Mouse (Mus musculus) heart, adult 8-10 months (tissue): Measurements from ENCODE around the gene Cdk10. TPM values are rescaled to one million over a fixed set of nuclear protein-coding genes. Genes with fewer than 3 reads are reported as not detected.
"Not testable (repeated sequence)": the region's sequence is repeated elsewhere in the genome, so short reads cannot be mapped to it uniquely, and the experiment has no call there.

Experiments
- DNase-seq: peaks from one replicate; pipeline ENCODE4 v3.0.0; 2022; ENCODE audit warnings: low spot score
- total RNA-seq, 4 experiments: library from RNA; stranded (reverse); gene quantifications; 2 replicates each; pipeline ENCODE4 v1.2.4; 2022

Gene Cdk10
- total RNA-seq, 4 experiments from 2014 or later = 15.0 to 25.2 (median 20.2) TPM

DNA sequence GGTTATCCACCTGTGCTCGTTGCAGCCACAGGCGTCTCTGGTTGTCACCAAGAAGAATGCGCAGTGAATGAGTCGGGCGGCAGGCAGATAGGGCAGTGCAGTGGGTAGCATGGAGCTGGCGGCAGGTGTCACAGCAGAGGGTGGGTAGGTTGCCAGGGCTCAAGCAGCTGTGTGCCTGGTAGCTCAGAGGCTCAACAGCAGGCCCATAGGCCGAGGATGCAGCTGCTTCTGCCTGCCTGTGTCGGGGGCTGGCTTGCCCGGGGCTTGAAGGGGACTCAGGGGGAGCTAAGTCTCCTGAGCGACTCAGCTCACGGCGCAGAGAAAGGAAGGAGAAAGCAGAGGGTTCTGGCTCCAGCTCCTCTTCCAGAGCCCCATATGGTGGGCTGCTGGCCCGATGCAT is 8.7 kb downstream of the Cdk10 start:
- no peak for DNase-seq

DNA sequence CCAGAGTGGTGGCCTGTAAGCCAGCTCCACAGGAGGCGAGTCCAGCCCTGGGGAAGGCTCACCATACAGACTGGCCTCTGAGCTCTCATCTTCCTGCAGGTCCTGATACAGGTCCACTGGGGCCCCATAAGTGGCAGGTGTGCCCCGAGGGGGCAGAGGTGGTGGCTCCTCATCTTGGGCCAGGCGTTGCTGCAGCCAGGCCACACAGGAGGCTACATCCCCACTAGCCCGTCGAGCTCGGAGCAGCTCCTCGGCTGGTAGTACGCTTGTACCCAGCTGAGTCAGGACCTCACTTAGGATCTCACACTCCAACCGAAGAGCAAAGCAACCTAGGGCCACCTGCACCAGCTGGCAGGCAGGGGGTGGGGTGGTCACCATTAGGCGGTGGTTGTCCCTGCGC is 9.1 kb downstream of the Cdk10 start:
- no peak for DNase-seq

DNA sequence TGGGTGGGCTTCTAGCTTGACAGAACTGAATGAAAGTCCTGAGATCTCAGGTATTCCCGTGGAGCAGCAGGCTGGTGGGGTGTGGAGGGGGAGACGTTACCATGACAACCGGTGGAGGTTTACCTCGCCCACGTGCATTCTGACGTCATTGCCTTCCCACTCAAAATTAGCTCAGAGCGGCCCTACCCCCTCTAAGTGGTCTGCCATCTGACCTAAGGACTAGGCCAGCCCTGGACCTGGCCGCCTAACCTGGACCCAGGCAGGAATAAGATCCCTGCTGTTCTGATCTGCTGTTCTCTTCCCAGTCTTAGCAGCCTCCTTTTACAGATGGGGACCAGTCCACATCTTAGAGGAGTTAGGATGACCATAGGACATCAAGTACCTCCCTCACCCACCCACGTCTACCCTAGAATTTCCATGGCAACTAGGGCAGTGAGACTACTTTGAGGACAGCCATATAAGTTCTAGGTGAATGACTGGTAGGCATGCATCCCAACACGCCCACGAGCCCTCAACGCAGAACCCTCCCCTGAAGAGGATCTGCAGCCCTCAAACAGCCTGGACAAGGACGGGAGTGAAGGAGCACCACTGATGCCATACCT is 10.4 kb downstream of the Cdk10 start:
- no peak for DNase-seq

DNA sequence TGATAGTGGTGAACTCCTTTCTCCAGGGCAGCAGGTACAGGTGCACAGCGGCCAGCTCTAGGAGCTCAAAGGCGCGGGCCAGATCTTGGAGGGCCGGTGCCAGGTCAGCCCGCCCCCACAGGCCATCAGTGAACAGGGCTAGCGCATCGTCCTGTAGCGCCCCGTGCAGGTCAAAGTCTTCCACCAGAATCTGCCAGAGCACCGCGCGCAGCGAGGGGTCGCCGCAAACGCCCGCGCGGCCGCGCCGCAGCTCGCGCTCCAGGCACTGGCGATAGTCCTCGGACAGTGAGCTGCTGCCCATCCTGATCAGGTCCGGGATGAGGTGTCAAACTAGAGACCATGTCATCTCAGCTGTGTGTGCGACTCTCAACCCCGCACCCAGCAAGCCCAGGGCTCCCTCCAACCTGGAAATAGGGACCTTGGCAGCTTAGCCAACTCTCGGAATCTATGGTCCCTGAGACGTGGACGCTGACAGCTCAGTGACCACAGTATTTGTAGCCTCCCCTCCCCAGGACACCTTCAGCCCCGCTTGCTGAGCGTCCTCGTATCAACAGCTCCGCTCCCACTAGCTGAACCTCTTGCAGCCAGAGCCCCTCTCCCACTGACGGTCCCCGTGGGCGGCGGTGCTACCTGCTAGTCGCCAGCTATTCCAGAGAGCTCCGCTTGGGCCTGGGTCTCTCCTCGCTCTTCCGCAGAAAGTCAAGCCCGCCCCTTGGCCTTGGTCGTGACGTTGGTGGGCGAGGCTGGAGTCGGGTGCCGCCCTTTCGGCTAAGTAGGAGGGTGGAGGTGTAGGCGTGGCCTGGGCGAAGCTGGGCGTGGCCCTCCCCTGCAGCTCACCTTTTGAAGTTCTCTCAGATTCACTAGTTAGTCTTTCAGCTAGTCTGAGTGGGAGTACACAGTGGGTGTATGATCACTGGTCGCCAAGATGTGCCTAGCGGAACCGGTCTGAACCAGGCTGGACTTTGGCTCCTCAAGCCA is 11.2 kb downstream of the Cdk10 start, which contains the start of gene Spata2l:
Gene Spata2l, minus strand, starts transcription at position 714 of the 978 bp plus-strand sequence.
- peak; percentile 81 for DNase-seq

DNA sequence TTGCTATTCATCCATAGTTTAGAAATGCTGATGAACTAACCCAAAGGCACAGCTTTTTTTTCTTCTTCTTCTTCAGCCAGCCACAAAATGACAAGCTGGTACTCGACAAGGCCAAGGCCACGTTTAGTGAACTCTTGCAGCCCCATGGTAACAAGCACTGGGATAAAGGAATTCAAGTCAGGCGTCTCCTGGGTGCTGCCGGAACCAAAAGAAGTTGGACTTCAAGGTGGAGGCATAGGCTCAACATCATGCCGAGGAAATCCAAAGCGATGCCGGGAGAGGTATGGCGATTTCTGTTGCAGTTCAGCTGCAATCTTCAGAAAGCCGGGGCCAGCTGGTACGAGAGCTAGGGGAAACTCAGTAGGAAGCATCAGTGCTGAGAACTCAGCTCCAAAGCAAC is 14.8 kb downstream of the Cdk10 start:
- no peak for DNase-seq

DNA sequence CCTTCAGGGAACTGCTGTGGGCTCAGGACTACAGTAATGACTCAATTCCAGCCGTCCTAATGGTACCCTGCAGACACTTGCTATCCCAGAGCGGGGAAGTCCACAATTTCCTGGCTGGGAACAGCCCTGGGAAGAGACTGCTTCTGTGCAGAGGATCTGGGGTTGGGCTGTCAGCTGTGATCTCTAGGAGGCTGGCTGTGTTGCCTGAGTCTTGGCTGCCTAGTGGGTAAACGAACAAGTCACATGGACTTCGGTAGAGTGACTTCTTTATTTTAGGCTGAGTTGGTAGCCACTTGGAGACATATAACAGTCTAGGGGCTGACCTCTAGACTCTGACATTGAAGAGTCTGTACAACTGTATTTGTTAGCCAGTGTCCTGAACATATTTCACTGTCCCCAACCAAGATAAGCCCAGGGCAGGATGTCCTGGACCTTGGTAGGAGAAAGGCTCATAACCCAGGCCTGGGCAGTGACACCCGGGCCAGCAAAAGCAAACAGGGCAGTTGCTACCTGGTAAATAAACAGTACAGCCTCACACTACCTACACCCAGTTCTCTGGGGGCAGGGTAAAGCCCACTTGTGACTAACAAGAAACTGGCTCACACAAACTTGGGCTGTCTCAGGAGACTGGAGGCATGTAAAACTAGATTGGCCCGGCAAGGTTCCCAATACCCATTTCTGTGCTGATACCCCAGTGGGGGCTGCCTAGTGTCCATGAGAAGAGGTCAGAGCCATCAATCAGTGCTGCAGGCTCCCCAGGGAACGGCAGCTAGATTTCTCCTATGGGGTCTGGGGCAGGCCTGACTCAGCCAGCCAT is 17.7 kb downstream of the Cdk10 start:
- DNase-seq = peak; percentile 35

DNA sequence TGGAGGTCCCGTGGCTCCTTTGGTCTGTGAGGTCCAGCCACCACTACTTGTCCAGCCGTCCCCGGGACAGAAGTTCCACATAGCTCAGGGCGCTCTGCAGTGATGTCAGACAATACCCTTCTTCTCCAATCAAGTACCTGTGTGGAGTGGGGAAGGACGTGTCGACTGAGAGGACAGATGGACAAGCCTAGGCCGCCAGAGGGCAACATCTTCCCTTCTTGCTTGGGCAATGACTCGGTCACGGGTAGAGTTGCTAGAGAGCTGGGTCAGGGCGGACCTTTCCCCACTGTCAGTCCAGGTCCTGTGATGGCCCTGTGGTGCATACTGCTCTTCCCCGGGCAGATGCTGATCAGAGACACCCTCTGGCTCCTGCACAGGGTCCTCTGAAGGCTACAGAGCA is 18.4 kb downstream of the Cdk10 start:
- no peak for DNase-seq

DNA sequence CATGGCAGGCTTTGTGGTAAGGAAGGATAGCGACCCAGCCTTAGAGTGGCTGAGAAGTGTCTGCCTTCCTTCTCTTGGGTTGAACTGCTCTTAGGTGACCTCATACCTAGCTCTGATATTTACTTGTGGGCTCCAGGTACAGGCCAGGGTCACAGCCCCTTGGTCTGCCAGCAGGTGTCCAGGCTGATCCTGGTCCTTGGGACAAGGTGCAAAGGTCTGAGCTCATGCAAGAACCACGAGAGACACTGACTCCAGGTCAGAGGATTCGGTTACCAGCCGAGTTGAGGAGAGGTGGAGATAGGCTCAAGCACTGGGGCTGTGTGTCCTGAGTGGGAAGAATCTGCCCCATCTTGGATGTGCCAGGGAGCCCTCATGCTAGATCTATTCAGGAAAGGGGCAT is 19.7 kb downstream of the Cdk10 start:
- no peak for DNase-seq

DNA sequence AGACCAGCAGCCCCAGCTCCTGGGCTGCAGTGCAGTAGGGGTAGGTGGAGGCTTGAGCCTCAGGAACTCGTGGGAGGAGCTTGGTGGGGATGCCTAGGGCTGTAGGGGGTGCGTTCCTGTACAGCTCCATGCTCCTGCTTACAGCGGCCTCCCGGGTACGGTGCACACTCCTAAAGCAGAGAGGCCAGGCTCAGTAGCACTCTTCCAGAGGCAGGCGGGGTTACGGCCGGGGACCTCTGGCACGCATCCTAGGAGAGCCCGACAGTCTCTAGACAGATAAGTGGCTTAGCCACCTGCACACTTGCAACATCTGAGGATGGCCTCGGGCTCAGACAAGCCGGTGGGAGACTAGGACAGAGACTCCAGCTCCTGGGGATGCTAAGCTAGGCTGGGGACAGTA is 20.9 kb downstream of the Cdk10 start:
- DNase-seq = no peak

DNA sequence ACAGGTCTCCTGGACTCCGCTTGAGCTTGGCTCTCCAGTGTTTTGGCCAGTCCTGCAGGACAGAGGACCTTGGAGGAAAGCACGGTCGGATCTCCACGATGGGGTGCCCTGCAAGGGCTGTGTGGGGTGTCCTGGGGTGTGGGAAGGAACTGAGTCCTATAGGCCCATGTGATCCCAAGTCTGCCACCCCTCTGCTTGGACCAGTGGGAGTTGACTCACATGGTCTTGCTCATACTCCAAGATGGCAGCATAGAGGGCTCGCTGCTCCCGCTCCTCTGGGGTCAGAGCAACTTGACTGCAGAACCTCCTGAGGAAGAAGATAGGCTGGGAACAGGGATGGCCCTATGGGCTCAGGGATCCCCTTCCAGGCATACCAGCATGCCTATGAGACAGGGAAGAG is 23.1 kb downstream of the Cdk10 start:
- no peak for DNase-seq

DNA sequence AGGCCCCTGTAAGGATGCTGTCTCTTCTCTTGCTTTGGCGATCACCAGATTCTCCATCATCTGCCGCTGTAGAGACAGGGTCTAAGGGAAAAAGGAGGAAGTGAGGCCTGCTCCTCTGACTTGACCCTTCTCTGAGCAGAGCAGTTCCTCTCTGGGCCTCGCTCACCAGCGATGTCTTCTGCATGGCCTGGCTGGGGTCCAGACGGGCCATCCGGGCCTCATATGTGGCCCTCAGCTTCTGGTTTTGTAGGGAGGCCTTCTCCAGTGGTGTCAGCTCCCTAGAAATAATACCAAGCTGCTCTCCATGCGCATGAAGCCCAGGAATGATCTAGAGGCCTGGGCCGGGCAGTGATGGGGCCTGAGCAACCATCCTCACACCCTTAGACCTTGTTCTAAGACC is 24.0 kb downstream of the Cdk10 start:
- DNase-seq = no peak

DNA sequence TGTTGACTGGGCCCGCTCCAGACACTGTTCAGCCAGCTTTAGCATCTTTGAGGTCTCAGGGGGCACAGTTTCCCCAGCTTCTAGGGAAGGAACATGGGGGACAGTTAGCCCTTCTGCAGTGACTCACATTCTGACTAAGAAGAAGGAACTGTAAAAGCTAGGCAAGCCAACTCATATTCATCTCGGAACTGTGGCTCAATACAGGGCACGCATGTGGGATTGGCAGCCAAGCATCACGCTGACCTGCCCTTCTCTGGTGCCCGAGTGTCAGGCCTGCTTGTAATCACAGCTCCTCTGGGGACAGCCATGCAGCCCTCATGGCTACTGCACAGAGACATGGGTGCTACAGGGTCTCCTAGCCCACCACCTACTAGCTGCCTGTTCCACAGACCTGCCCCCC is 26.3 kb downstream of the Cdk10 start:
- no peak for DNase-seq

DNA sequence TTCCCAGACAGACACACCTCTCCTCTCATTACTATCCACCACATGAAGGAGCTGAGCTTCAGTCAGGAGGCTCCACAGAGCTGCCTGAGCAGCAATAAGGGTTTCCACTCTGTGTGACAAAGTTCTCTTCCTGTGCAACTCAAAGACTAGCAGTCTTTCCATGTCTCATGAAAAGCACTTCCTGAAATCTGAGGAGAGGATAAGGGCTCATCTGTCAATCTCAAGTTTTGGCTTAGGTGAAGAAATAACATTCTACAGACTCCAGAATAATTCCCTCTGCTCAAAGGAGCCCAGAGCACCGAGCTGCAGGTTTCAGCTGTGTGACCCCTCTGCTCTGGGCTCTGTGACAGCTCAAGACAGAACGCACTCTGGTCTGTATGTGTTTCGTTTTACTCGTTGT is 28.3 kb downstream of the Cdk10 start:
- no peak for DNase-seq

DNA sequence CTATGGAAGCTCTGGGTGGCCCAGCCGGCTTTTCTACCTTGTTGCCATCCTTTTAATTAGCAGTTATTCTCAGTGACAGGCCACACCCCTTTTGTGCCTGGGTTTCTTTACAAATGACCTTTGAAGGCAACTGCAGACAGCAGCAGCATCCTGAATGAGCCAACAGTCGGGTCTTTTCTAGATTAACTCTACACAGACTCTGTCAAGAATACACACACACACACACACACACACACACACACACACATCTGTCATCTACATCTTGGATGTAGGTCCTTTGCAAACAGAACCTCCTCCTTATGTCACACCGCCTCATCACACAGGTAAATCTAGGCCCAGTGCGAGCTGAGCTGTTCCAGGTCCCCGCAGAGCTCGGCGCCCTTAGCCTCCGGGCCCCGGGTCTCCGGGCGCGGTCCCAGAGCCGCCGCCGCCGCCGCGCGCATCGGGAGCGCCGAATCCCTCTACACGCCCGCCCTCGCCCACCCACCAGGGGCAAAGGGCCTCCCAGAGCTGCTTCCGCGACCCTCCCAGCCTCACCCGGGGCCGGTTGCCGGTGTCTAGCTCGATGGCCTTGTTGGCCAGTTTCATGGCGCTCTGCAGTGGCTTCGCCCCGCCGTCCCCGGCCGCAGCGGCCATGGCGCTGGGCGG is 28.9 kb downstream of the Cdk10 start:
- DNase-seq = no peak

DNA sequence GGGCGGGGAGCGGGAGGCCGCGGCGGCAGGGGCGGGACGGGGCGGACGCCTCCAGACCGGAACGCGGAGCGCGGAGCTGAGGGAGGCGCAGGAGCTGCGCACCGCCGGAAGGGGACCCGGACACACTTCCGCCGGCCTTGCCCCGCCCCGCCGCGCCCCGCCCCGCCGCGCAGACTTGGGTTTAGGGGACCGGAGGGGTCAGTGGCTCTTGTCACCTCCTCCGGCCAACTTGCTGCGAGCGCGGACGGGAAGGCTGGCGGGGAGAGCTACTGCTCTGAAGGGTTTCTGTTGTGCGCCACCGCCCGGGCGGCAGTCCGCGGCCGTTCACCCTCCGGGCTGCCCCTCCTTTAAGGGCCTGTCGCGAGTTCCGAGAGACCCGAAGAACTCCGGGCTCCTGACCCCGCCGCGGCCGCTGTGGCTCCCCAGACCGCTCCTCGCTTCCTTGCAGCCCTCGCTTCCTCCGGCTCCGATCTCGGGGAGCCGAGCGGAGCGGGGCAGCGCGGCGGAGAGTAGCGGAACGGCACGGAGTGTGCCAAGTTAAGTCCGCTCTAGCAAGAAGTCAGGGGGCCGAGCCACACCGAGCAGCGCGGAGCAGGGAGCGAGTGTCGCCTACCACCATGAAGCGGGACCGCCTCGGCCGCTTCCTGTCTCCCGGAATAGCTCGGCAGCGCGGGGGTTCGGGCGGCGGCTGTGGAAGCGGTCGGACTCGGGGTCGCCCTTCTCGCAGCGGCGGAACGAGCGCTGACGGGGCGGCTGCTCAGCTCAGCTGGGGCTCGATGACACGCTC is 29.6 kb downstream of the Cdk10 start, which contains the start of the genes Zfp276 and Vps9d1:
Gene Zfp276, plus strand, starts transcription at position 97 of the 787 bp plus-strand sequence.
Gene Vps9d1, minus strand, starts transcription at position 250 of the 787 bp plus-strand sequence.
- peak; percentile 73 for DNase-seq

DNA sequence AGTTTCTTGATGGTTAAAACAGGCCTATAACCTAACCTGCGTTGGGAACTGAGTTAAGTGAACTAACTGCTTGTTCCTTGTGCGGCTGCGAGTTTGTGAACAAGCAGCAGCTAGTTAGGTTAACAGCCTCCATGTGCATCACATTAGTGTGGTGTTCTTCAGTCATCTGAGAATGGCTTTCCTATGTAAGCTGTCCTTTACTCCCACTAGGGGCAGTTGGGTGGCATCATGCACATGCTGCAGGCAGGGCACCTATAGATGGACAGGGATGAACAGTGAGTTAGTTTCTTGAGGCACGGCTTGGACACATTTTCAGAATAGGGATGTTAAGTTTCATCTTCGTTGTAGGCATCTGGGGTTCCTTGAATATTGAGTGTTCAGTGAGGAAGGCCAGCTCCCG is 30.5 kb downstream of the Cdk10 start:
- DNase-seq = no peak

DNA sequence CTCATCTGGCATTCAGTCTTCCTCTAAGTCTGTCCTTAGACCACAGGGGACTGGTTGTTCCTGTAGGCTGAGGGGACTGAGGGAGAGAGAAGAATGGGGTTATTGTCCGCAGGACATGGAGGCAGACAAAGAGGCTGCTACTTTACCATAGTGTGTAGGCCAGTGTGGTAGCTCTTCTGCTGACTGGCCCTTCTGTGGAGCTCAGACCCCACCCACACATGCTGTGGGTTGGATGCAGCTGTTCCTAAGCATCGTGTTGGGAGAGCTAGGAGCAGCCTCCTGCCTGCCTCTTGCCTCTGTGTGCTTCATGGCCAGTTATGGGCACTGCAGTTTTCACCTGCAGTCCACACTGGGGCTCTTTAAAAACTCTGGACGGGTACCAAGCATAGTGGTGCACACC is 32.5 kb downstream of the Cdk10 start:
- DNase-seq = no peak

DNA sequence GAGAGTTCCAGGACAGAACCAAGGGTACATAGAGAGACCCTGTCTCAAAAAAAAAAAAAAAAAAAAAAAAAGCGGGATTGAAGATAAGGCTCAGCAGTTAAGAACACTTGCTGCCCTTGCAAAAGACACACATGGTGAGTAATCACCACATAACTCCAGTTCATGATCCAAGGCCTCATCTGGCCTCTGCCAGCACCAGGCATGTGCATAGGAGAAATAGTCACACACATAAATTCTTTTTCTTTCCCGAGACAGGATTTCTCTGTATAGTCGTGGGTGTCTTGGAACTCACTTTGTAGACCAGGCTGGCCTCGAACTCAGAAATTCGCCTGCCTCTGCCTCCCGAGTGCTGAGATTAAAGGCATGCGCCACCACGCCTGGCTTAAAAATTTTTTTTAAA is 33.0 kb downstream of the Cdk10 start:
- DNase-seq = not testable (repeated sequence)

DNA sequence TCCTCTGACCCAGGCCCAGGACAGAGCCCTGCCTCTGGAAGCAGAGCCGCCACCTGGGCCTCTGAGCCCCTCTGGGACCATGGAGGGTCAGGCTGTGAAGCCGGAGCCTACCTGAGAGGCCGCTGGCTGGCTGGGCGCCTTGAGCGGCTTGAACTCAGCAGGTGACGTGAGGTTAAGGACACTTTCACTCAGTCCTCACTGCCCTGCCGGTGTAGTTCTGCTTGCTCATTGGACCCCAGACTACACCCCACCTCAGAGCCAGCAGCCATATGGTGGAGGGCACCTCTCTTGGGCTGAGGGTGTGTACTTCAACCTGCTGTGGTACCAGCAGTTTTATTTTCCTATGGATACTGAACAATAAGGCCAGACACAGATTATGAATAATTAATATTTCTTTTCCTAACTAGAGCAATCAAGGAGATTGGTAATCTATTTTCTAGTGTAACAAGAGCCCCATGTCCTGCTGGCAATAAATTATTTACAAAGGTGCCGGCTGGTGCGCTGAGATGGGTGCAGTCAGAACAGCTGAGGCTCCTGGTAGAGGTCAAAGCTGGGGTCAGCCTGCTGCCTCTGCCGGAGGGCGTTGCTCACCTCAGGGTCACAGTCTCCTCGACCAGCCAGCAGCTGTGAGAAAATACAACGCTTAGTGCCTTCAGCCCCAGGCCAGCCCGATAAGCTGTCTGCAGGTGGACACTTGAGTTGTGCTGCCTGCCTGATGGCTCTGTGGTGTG is 43.4 kb downstream of the Cdk10 start:
- no peak for DNase-seq

DNA sequence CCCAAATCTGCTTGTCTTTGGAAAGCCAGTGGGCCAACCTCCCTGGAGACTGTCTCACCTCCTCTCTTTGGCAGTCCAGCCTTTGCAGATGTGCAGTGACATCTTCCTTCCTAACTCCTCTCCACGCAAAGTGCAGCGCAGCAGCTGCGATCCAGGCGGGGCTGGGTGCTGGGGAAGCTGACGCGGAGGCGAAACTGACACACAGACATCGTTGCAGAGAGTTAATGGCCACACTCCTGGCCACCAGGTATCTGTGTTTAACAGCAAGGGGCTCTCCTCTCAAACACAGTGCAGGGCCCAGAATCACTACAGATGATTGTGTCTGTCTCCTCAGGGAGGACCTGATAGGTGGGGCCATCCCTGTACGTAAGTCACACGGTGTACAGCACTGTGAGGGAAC is 46.5 kb downstream of the Cdk10 start:
- DNase-seq = no peak
